Mouse (Mus musculus) myocyte (in vitro differentiated cells): ENCODE measurements at regions not wholly inside any gene's neighbourhood (a gene's known extent, or its start where the extent isn't known, plus 50 kb on each side); places are given as distances from the start of the nearest gene placed in this dataset.

Experiments used
- MAX ChIP-seq: IDR thresholded peaks from one replicate; pipeline ENCODE4 v1.6.1; 2011; ENCODE audit warnings: low read depth, mild to moderate bottlenecking, control low read depth
- MYOD1 ChIP-seq, 3 experiments: IDR thresholded peaks; one replicate each; pipeline ENCODE4 v1.6.1; 2011; ENCODE audit warnings: control low read depth in 2 of 3, low read depth in 2 of 3, mild to moderate bottlenecking in 2 of 3, moderate library complexity in 1 of 3; ENCODE audit not compliant: insufficient read length in 2 of 3, control insufficient read depth in 1 of 3
- MYOG ChIP-seq, 3 experiments: IDR thresholded peaks; one replicate each; pipeline ENCODE4 v1.6.1; 2011; ENCODE audit warnings: control low read depth in 2 of 3, low read depth in 2 of 3, mild to moderate bottlenecking in 2 of 3; ENCODE audit not compliant: insufficient read length in 2 of 3, control insufficient read depth in 1 of 3, insufficient read depth in 1 of 3
- POLR2A ChIP-seq: IDR thresholded peaks from one replicate; pipeline ENCODE4 v1.6.1; 2011; ENCODE audit warnings: low read depth, mild to moderate bottlenecking, control low read depth, moderate library complexity; ENCODE audit not compliant: insufficient read length
- TCF12 ChIP-seq: IDR thresholded peaks from one replicate; pipeline ENCODE4 v1.6.1; 2011; ENCODE audit warnings: mild to moderate bottlenecking, control low read depth; ENCODE audit not compliant: poor library complexity, insufficient read depth, severe bottlenecking
- USF1 ChIP-seq: IDR thresholded peaks from one replicate; pipeline ENCODE4 v1.6.1; 2011; ENCODE audit warnings: low read depth, mild to moderate bottlenecking, control low read depth, moderate library complexity

GRCm38 (mm10) chr11:32961600-32961999, 137.2 kb upstream of the Smim23 start:
- TF ChIP-seq MYOD1 (IDR thresholded peaks at IDR 0.05; ENCODE audit: control insufficient read depth in 1 of 3, insufficient read length in 2 of 3, low read depth in 2 of 3) (no peak), POLR2A (no peak), MAX (no peak), TCF12 (no peak), MYOG (IDR thresholded peaks at IDR 0.05; ENCODE audit: control insufficient read depth in 1 of 3, insufficient read depth in 1 of 3, insufficient read length in 2 of 3, low read depth in 2 of 3) (no peak), USF1 (no peak)
